Mouse (Mus musculus) Muller cell, postnatal 12 days (primary cell): ENCODE results near the gene Ros1.

ENCODE experiments used
- DNase-seq: peaks from one replicate; pipeline ENCODE4 v3.0.0-alpha.2; 2015; ENCODE audit errors: inconsistent ontology term

The Ros1 gene

DNA sequence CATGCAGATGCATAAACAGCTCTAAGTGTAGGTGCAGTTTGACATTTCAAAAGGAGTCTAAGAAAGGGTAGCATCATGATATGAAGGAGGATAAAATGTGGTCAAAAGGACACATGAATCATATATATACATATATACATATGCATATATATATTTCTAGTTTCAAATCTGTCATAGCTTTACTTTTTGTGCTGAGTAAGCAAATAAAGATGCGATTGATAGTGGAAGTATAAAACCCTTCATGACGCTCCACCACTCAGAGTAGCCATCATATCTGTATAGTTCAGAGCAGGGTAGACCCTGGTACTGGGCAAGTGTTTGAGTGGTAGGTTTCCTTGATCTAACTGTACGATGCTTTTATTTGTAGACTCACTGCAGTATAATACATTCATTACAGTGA, 35.3 kb downstream of the Ros1 start:
- DNase-seq, result no peak

DNA sequence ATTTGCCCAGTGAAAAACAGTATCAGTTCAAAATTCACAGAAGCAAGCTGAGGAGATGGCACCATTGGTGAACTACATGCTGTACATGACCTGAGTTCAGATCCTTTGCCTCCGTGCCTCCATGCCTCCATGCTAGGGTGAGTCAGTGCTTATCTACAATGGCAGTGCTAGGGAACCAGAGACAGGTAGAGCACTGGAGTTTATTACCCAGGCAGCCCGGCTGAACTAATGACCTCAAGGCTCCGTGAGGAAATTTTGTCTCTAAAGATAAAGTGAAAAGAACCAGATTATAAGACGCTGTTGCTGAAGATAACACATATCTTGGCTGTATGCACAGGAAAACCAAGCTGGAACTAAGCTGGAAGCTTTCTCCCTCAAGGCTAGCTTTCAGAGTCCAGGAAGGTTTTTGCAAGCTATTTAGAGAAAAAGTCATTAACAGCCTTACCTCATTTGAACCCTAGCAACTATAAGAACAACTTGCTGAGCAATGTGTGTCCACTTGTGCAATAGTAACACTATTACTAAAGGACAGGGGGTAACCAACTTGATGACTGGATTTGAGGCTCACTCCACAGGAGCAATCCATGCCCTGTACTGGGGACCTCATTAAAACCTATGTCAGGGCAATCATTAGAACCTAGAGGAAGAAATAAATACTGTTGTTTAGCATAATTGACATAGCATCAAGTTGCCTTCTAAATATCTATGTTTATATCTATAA, 61.5 kb downstream of the Ros1 start:
- DNase-seq, result no peak

DNA sequence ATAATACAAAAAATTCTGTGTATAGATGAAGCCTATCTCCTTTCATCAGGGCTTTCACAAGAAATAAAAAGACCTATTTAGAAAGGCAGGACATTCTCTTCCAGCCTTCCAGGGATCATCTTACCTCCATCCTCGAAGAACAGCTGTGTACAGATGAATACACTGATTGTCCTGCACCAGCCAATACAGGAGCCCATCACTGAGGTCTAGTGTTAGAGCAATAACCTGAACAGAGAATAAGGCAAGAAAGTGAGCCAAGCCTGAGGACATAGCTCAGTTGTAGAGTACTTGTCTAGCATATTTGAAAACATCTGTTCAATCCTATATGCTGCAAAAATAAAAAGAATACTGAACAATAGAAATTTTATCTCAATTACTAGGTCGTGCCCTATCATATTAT, 64.3 kb downstream of the Ros1 start:
- no peak for DNase-seq

DNA sequence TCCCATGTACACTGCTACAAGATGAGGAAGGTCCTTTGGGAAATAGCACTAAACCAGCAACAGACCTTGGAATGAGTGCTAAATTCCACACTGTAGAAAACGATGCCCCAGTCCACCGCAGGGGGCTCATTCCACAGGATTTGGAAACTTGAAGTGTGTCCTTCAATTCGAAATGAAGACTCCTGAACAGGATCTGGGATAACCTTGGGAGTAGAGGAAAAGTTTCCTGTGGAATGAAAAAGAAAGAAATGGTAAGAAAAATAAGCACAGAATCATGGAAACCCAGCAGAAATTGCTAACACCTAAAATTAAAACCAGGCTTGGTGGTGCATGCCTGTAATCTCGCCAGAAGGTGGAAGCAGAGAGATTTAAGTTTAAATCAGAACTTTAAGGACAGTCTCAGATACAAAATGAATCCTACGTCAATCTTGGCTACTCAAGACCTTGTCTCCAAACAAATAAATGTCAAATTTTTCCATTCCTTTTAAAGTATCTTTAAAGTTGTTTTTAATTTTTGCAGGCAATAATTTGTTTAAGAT, 66.1 kb downstream of the Ros1 start:
- DNase-seq, result no peak

DNA sequence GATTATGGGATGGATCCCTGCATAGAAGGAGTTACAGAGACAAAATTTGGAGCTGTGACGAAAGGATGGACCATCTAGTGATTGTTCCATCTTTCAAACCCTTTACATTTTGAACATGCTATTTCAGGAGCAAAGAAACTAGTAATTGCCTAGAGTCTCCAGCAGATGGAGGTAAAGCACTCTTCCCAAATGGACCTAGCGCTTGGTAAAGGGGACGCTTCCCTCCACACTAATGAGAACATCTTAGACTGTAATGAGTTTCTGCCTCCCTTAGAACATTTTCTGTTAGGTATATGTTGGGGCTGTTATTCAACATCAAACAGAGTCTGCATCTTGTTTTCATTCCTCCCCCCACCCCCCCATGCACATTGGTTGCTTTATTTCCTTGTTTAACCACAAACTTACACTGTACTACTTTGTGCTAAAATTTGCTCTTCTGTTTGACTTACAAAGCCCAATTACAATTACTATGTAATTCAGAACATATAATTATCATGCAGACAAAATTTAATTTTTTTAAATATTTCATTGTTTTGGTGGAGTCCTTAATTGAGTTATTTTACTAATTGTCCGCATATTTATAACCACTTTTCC, 88.8 kb downstream of the Ros1 start:
- DNase-seq, result peak; percentile 25

DNA sequence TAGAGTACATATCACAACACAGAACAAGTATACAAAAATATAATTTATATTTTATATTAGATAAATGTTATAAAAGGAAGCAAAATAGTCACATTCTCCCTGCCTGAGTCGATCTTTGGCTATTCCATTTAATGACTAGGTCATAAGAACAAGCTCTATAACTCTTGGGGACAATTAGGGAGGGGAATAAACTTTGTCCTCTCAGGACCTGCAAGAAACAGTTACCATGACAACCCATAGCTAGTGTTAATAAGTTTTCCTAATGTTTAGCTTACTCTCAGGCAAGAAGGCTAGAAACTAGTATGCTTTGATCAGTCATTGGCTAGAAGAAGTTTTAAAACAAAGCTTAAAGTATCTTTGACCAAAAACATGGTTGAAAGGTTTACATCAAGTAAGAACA, 93.8 kb downstream of the Ros1 start:
- DNase-seq, result no peak

DNA sequence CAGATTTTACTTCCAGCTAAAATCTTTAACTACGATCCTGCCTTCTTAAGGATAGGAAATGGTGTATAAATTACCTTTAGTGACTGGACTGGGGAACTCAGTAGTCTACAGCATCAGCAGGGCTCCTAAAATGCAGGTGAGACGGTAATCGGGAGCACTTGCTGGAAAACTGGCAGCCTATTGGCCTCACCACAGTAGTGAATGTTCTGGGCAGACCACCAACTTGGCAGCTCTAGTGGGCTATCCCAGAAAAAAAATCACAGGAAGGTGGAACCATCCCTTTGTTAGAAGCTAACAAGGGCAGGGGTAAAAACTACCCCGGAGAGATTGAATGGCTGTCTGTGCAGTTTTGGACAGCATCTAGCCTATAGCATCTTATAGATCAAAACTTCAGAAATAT, 102.9 kb downstream of the Ros1 start:
- no peak for DNase-seq

DNA sequence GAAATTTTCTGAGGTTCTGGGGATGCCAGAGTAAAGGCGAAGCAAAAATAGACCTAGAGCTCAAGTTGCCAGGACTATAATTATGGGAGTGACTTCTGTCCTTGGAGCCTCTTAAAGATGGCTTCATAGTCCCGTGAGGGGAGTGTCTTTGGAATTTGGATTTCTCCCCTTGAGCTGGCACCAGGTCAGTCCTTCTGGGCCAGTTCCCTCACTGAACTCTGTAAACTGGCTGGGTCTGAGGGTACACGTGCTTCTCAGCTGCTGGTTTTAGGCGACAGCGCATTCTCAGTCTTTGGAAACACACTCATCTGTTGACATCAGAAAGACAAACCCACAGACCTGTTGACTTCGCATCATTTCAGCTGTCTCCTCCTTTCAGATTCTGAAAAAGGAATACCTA, 108.4 kb downstream of the Ros1 start:
- DNase-seq, result no peak

DNA sequence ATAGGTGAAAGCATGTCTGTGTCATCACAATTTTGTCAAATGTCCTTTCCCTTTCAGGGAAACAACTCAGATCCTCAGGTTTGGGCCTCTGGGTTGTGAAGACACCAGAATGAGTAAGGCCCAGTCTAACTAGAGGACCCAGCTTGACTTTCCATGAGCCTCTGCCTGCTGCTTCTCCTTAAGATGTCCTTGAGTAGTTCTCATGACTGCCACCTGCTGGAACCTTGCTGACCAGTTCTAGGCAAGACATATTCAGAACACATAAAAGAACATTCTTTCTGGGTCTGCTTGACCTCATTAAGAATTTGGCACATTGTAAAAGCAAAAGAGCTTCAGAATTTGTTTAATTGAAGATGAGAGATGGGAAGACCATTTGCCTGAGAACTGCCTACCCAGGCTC, 122.6 kb downstream of the Ros1 start:
- DNase-seq, result peak; percentile 81

DNA sequence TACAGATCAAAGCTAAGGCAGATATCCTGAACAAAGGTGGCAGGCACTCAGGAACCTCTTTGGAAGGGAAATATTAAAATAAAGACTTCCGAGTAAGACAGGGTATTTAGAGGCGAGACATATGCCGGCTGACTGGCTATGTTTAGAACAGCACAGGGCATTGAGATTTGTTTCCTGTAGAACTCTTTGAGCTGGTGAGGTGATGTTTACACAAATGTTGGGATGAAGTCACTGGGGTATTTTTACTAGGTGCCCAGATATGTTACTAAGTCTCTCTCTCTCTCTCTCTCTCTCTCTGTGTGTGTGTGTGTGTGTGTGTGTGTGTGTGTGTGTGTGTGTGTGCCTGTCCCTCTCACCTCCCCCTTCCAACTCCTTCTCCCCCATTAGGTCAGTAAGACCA, 146.8 kb downstream of the Ros1 start:
- DNase-seq, result no peak

DNA sequence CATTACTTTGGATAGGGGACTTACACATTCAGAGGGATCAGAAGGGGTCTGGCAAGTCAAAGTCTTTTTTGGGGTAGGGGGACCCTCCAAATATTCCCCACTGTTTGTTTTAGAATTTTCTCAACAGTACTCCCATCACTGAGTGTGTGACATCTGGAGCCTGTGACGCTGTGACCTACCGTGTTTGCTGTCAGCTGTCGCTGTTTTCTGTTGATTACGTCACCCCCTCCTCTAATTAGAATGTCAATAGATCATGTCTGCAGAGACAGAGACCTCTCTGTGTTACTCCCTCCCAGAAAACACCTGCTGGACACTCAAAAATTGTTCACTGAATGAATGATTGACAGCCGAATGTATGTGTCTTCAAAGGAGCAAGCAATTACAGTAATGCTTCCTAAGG, 152.0 kb downstream of the Ros1 start:
- DNase-seq, result no peak

DNA sequence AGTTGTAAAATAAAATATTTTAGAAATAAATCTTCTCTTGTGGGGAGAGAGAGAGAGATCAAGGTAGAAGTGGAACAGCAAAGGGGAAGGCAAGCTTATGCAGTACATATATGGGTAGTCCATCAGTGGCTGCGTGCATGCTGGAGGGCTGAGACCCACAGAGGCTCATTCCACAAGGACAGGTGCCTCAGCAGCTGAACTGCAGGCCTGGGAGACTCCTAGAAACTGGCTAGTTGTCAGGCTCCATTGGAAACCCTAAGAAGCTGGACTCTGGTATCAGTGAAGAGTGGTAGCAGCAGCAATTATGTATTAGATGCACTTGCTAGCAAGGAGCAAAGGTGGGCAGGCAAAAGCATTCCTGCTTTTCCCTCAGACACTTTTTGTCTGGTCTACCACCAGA, 155.7 kb downstream of the Ros1 start:
- DNase-seq, result no peak

DNA sequence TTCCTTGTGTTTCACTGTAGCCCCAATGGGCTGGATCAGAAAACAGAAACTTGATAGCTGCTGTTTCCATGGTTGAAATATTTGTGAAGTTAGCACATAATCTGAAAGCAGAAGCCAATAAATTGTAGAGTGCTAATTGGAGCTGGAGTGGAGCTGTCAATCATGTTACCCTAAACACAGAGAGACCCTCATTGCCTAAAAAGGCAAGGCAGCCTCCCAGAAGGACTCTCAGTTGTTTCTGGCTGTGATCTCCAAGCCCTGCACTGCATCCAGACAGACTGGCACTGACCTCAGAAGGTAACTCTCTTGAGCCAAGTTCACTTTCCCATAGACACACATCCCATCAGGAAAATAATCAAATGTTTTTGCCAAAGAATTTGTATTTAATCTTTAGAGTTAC, 161.3 kb downstream of the Ros1 start:
- no peak for DNase-seq

DNA sequence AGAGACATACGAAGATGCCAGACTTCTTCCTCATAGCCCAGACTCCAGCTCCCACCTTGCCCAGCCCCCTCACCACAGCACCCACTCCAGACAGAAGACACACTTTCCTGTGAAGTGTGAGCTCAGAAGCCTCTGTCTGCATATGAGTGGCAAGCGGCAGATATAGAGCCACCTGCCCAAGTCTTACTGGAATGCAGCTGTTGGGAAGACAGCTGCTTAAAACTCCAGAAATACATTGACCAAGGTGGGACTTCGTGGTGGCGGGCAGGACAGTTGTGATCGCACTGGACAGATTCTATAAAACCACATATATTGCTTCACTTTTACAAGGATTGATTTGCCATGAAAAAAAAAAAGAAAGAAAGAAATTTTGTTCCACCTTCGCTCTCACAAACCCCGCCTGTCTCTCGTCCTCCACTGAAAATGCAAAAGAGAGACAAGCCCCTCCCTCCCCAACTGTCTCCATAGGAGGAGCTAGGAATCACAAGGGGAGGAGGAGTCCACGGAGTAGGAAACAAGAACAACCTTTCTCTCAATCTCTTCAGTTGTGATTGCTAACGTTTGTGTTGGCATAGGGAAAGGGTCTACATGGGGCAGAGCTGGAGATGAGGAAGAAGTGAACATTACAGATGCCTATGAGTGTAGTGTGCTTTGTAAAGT, 165.5 kb downstream of the Ros1 start:
- DNase-seq, result no peak

DNA sequence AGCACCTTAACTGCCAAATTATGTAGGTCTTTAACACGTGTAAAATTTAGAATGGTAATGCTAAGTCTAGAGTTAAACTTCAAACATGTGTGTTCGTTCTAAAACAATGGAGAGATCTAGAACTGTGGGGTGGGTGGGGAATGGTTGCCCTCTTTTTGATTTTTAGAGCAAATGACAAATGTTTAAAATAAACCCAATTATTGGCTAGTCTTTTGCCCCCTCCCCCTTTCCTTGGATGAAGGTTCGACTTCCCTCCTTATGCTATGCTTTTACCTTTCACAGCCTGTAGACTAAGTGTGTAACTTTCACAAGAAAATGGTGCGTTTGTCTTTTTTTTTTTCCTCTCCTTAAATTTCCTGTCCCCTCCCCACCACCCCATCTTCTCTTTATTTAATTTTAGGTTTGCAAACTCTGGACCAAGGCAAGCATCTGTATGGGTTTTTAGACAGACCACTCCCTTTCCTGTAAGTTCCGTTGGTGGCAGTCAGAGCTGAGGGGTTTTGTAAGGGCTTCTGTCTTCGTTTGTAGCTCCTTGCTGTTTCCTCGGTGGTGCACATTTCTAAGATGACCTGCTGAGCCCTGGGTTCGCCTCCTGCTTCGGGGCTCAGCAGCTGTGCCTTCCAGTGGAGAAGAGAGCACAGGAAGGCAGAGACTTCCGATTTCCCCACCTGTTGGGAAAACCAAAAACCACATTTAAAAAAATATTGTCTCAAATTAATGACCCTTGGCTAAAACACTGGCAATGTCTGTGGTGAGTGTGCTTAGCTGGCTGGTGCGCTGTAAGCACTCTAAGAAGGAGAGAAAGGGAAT, 166.3 kb downstream of the Ros1 start:
- no peak for DNase-seq

DNA sequence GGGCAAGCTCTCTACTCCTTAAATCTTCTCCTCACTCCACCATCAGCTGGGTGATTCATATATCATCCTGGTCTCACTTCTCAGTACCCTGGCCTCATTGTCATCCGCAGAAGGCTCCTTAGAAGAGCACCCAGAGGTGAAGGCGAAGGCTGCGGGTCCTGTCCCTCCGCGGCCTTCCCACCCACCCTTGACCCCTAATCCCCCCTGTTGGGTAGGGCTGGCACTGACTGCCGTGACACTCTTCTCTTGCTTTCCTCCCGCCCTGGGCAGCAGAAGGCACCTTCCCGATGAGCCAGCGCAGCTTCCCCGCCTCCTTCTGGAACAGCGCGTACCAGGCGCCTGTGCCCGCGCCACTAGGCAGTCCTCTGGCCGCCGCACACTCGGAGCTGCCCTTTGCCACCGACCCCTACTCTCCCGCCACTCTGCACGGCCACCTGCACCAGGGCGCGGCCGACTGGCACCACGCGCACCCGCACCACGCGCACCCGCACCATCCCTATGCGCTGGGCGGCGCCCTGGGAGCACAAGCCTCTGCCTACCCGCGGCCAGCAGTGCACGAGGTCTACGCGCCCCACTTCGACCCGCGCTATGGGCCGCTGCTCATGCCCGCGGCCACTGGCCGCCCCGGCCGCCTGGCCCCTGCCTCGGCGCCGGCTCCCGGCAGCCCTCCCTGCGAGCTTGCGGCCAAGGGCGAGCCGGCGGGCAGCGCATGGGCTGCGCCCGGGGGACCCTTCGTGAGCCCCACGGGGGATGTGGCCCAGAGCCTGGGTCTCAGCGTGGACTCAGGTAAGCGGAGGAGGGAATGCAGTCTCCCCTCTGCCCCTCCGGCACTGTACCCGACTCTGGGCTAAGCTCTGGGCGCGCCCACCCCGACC, 167.6 kb downstream of the Ros1 start:
- no peak for DNase-seq

DNA sequence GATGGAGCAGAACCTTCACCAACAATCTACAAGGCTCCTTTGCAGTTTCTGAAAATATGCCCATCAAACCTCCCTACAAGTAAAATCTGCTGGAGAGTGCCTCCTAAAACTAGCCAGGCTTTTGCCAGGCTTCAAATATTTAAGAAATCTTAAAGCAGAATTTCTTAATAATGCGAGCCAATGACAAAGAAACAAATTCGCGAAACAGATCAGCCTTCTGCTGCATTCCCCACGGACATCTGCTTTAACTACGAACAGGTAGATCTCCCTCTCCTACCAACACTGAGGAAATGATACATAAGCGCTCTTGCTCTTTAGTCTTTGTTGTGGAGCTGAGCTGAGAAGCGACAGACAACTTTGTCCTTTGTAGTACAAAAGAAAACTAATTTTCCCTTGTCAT, 169.2 kb downstream of the Ros1 start:
- DNase-seq, result no peak

DNA sequence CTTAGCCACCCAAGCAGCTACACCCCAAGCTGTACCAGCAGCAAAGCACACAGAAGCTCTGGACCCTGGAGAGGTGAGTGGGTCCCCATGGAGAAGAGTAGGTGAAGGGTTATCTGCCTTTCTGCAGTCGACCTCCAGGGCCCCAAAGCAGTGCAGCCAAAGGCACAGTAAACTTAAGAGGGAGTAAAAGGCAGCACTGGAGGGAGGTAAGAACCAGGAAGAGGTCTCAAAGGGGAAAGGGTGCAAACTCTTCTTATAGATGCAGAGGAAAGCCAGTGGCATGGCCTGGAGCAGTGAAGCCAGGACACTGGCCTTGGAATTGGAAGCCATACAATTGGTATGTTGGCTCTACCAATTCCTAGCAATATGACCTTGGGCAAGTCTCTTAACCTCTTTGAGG, 169.8 kb downstream of the Ros1 start:
- no peak for DNase-seq

DNA sequence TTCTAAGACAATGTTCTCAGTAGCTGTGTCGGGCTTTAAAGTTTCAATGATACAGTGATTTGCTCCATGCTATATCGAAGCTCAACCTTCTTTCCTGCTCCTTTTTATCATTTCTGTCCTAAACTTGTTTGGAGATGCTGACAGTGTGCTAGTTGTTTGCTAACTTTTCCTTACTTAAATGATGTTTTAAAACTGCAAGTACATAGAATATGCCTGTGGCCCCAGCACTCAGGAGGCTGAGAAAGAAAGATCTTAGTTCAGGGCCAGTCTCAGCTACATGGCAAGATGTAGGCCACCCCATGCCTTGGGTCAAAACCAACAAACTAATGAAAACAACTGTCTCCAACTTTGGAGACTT, 171.0 kb downstream of the Ros1 start:
- no peak for DNase-seq

DNA sequence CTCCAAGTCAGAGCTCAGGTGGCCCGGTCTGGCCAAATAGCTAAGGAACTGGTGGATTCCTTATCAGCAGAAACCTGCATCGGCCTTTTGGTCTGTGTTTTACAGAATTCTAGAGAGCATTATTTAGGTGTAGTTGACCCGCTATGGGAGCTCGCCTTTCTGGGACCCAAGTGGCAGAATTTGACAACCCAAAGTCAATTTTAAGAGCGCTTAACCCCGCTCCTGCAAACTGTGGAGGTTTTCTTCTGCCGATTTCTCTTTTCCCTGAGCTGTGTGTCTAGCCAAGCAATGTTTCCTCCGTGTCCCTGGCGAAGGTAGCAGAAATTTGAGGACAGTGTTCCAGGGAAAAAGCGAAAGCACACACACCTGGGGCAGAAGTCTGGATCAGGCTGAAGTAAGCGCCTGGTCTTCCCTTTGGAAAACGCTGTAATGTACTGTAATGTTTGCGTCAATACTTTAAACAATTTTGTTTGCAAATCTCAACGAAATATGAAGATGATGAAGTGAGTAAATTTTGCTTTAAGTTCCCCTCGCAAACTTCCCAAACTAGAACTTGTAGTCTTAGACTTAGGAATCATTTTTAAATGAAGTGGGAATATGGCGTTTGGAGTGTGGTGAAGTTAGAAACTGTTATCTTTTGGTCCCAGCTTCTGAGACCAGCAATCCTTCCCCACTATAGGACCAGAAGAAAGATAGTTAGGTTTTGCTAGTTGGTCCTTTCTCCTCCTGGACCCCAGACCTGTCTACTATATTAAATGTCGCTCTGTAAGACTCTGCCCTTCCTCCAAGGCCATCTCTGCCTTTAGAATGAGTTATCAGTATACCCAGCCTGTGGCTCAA, 171.6 kb downstream of the Ros1 start:
- DNase-seq, result no peak
